Mouse (Mus musculus) right cerebral cortex, postnatal 14 days (tissue): ENCODE measurements around the gene Slc16a9.
A peak's percentile ranks its signal among the peaks of the same experiment; 100 is the strongest.

ENCODE experiments used
- DNase-seq: peaks from one replicate; pipeline ENCODE4 v3.0.0; 2022

Slc16a9 gene

DNA sequence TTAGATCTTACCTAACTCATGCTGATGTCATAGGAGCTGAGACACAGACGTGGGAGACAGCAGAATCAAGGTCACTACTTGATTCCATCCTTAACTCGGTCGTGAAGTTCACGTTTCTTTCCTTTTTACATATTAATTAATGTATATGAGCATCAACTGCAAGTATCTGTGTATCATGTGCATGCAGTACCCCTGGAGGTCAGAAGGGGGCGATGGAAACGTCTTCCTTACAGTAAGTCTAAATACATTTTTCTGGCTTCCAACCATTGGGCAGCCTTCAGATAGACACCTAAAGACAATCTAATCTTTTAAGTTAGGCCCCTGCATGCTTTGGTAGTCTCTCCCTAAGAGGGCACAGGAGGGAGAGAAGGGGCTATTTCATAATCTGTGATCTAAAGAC lies 58.3 kb downstream of the Slc16a9 start:
- DNase-seq = peak; percentile 34

DNA sequence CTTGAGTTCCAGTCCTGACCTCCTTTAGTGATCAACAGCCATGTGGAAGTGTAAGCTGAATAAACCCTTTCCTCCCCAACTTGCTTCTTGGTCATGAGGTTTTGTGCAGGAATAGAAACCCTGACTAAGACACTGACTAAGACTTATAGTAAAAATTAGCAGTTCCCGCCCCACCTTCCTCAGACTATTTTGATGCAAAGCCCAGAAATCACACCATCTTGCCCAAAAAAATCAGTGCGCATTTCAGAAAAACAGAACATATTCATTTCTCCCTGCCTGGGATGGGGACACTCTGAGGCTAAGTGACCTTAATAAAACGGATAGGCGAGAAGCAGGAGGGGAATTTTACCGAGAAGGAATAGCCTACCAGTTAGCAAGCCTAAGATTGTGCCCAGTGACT lies 60.8 kb downstream of the Slc16a9 start:
- no peak for DNase-seq

GRCm38 (mm10) chr10:70309416-70309815 lies 64.5 kb downstream of the Slc16a9 start:
- DNase-seq = no peak

- DNase-seq = no peak
These were observed 65.7 kb downstream of the Slc16a9 start for GRCm38 (mm10) chr10:70310646-70311045.

GRCm38 (mm10) chr10:70315895-70316294 lies 71.0 kb downstream of the Slc16a9 start:
- no peak for DNase-seq

DNA sequence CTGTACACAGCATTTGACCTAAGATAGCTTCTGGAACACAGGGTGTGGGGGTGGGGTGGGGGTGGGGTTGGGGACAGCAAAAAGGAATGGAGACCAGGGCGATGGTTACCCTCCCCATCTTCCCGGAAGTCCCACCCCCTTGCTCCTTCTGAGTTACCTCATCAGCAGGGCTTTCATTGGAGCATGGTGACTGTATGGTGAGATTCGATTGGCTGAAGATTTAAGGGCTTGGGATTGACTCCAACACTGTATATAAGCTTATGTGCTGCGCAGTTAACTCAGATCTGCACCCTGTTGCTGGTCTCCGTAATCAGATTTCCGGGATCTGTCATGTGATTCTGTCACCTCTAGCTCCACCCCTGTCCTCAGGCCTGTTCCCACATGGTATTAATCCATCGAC lies 72.0 kb downstream of the Slc16a9 start:
- DNase-seq = no peak

GRCm38 (mm10) chr10:70317394-70317965 lies 72.6 kb downstream of the Slc16a9 start:
- no peak for DNase-seq

- no peak for DNase-seq
These were observed 73.7 kb downstream of the Slc16a9 start for GRCm38 (mm10) chr10:70318630-70319029.

DNA sequence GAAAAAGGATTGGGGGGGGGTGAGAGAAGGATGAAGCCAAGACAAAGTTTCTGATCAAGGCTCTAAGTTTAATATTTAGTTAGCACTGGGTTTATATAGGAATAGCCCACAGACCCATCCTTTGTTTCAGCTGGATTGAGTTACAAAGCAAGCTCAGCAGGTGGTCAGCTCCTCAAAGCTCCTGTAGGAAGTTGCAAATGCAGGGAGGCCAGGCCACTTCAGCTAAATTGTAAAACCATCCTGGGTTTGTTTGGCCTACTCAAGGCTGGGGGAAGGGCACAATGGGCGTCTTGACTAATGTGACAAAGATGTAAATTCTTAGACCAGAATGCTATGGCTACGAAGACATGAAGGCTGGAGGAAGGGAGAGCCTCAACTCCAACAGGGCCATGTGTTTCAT lies 80.6 kb downstream of the Slc16a9 start:
- DNase-seq = no peak

DNA sequence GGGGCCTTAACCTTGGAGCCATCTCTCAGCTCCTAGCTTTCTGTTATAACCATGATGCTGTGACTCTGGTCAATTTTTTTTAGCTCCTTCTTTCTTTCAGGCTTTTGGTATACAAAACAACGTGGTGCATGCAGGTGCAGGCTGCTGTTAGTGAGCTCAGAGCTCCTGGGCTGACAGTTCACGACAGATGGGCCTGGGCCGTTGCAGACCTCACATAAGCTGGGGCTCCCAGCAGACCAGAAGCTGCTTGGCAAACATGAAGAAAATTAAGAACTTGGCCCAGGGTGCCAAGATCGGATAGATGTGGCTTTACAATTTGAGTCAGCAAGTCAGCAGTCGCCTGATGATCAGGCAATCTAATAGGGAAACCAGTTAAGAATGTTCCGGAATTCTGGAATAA lies 82.4 kb downstream of the Slc16a9 start:
- DNase-seq = no peak

DNA sequence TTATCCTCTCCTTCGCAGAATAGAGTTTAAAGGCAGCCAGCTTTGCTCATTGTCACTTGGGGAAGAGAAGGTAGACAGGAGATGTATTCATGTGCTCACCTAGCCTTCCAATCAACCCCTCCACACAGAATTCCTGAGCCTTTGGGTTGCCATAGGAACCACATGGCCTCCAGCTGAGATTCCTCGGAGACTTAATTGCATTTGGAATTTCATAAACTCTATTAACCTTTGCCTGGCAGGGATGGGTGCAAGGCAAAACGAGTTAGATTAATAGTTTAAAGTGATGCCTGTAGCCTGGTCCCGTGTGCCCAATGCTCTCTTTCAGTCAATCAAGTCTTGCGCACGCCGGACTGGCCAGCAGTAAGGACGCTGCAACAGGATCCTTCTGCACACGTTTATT lies 83.2 kb downstream of the Slc16a9 start:
- no peak for DNase-seq
